Mouse (Mus musculus) CH12.LX (cell line): ENCODE data around the gene Pcbp2. TPM values are rescaled to one million over a fixed set of nuclear protein-coding genes. Genes with fewer than 3 reads are reported as not detected.

Source experiments
- DNase-seq: peaks from one replicate; pipeline ENCODE4 v3.0.0-alpha.2; 2013; ENCODE audit errors: extremely low read depth
- H3K27ac ChIP-seq: 2 replicates; pipeline ENCODE4 v1.5.1; 2012; ENCODE audit warnings: low read depth, mild to moderate bottlenecking, control low read depth, moderate library complexity; ENCODE audit not compliant: insufficient read depth
- H3K27me3 ChIP-seq: replicated peaks from 2 replicates; pipeline ENCODE3; 2012; ENCODE audit warnings: inconsistent platforms
- H3K36me3 ChIP-seq, 2 experiments: replicated peaks in 1 of 2; 2 replicates each; pipeline versions ENCODE3 to v1.6.1; 2012; ENCODE audit warnings: inconsistent platforms in 1 of 2, low read length in 1 of 2, mild to moderate bottlenecking in 1 of 2, mixed read lengths in 1 of 2, moderate library complexity in 1 of 2; ENCODE audit not compliant: control insufficient read depth in 1 of 2, insufficient read depth in 1 of 2
- H3K4me1 ChIP-seq, 2 experiments: 2 replicates each; pipeline ENCODE4 v1.6.1; 2012; ENCODE audit warnings: inconsistent platforms in 1 of 2, moderate library complexity in 1 of 2; ENCODE audit not compliant: insufficient read depth in 2 of 2, control insufficient read depth in 1 of 2
- H3K4me2 ChIP-seq: 2 replicates; pipeline ENCODE4 v1.6.1; 2012; ENCODE audit warnings: low read depth, mild to moderate bottlenecking, control low read depth; ENCODE audit not compliant: poor library complexity, insufficient read depth, severe bottlenecking
- H3K4me3 ChIP-seq, 3 experiments: fragments of 150-350 bp in 1 of 3; sonication (generic) in 1 of 3; replicated peaks in 1 of 3; 2 replicates each; pipeline versions ENCODE3 to v1.5.1; 2011 to 2012; ENCODE audit warnings: low read depth in 2 of 3, low read length in 2 of 3, mild to moderate bottlenecking in 2 of 3, moderate library complexity in 2 of 3, control low read depth in 1 of 3, improper control_type of control experiment in 1 of 3, inconsistent platforms in 1 of 3, mixed read lengths in 1 of 3; ENCODE audit not compliant: poor library complexity in 1 of 3
- H3K79me2 ChIP-seq: replicated peaks from 2 replicates; pipeline ENCODE4 v1.6.1; 2012; ENCODE audit warnings: mild to moderate bottlenecking, moderate library complexity; ENCODE audit not compliant: control insufficient read depth, poor library complexity, insufficient read depth, severe bottlenecking; ENCODE audit errors: extremely low read depth
- H3K9ac ChIP-seq: 2 replicates; pipeline ENCODE4 v1.6.1; 2012; ENCODE audit warnings: low read depth, mild to moderate bottlenecking, control low read depth, moderate library complexity; ENCODE audit not compliant: insufficient read depth
- H3K9me3 ChIP-seq: replicated peaks from 2 replicates; pipeline ENCODE3; 2012; ENCODE audit warnings: low read length, inconsistent platforms, mixed read lengths
- BHLHE40 ChIP-seq: IDR thresholded peaks from 2 replicates; pipeline ENCODE4 v1.6.1; 2011; ENCODE audit warnings: mild to moderate bottlenecking, low read depth, low read length, improper control_type of control experiment
- CHD2 ChIP-seq: IDR thresholded peaks from 2 replicates; pipeline ENCODE4 v1.6.1; 2011; ENCODE audit warnings: low read length, improper control_type of control experiment
- CTCF ChIP-seq, 2 experiments: IDR thresholded peaks in 1 of 2; conservative IDR thresholded peaks in 1 of 2; 2 replicates each; pipeline ENCODE4 v1.5.1; 2011 to 2012; ENCODE audit warnings: low read depth in 2 of 2, low read length in 2 of 2, improper control_type of control experiment in 1 of 2, inconsistent platforms in 1 of 2, mild to moderate bottlenecking in 1 of 2, moderate library complexity in 1 of 2
- E2F4 ChIP-seq: IDR thresholded peaks from 2 replicates; pipeline ENCODE4 v1.6.1; 2011; ENCODE audit warnings: low read depth, low read length, improper control_type of control experiment; ENCODE audit not compliant: insufficient replicate concordance
- EP300 ChIP-seq: IDR thresholded peaks from 2 replicates; pipeline ENCODE4 v1.6.1; 2011; ENCODE audit warnings: low read length, improper control_type of control experiment
- IRF4 ChIP-seq: IDR thresholded peaks from 2 replicates; pipeline ENCODE4 v1.6.1; 2014; ENCODE audit warnings: low read depth, mild to moderate bottlenecking, inconsistent platforms, low read length, improper control_type of control experiment
- JUND ChIP-seq: conservative IDR thresholded peaks from 2 replicates; pipeline ENCODE4 v1.6.1; 2011; ENCODE audit warnings: low read depth, low read length, improper control_type of control experiment
- MAZ ChIP-seq: IDR thresholded peaks from 2 replicates; pipeline ENCODE4 v1.6.1; 2012; ENCODE audit warnings: low read depth, mild to moderate bottlenecking, inconsistent platforms, low read length, improper control_type of control experiment, moderate library complexity
- MEF2A ChIP-seq: IDR thresholded peaks from 2 replicates; pipeline ENCODE4 v1.6.1; 2014; ENCODE audit warnings: low read depth, mild to moderate bottlenecking, inconsistent platforms, low read length, improper control_type of control experiment, borderline replicate concordance
- MXI1 ChIP-seq: IDR thresholded peaks from 2 replicates; pipeline ENCODE4 v1.6.1; 2011; ENCODE audit warnings: mild to moderate bottlenecking, low read depth, low read length, improper control_type of control experiment
- MYC ChIP-seq: IDR thresholded peaks from 2 replicates; pipeline ENCODE4 v1.6.1; 2011; ENCODE audit warnings: low read depth, mild to moderate bottlenecking, improper control_type of control experiment, low read length
- NELFE ChIP-seq: IDR thresholded peaks from 2 replicates; pipeline ENCODE4 v1.6.1; 2011; ENCODE audit warnings: low read depth, low read length, improper control_type of control experiment
- POLR2AphosphoS2 ChIP-seq: IDR thresholded peaks from 2 replicates; pipeline ENCODE4 v1.6.1; 2011; ENCODE audit warnings: low read depth, low read length, improper control_type of control experiment
- RAD21 ChIP-seq: IDR thresholded peaks from 2 replicates; pipeline ENCODE4 v1.6.1; 2011; ENCODE audit warnings: low read depth, mild to moderate bottlenecking, low read length, improper control_type of control experiment, moderate library complexity
- SIN3A ChIP-seq: IDR thresholded peaks from 2 replicates; pipeline ENCODE4 v1.6.1; 2012; ENCODE audit warnings: low read length, improper control_type of control experiment, inconsistent platforms
- TBP ChIP-seq: conservative IDR thresholded peaks from 2 replicates; pipeline ENCODE4 v1.6.1; 2011; ENCODE audit warnings: low read depth, low read length, improper control_type of control experiment
- USF2 ChIP-seq: conservative IDR thresholded peaks from 2 replicates; pipeline ENCODE4 v1.6.1; 2011; ENCODE audit warnings: low read depth, low read length, improper control_type of control experiment
- ZC3H11A ChIP-seq: IDR thresholded peaks from 2 replicates; pipeline ENCODE4 v1.6.1; 2012; ENCODE audit warnings: low read depth, mild to moderate bottlenecking, inconsistent platforms, low read length, improper control_type of control experiment
- ZMIZ1 ChIP-seq: IDR thresholded peaks from 2 replicates; pipeline ENCODE4 v1.6.1; 2012; ENCODE audit warnings: low read depth, mild to moderate bottlenecking, inconsistent platforms, low read length, improper control_type of control experiment
- ZNF384 ChIP-seq: IDR thresholded peaks from 2 replicates; pipeline ENCODE4 v1.6.1; 2012; ENCODE audit warnings: low read depth, low read length, improper control_type of control experiment, inconsistent platforms
- dilution Hi-C: fragments of 300-500 bp; cut with MboI; formaldehyde crosslinking; loops from 2 replicates; pipeline ENCODE4 v1.14.3; 2020; ENCODE audit warnings: low sequenced_read_pairs; ENCODE audit not compliant: extremely low pct_unique_long_range_greater_than_20kb, extremely low pct_ligation_motif_present
- in situ Hi-C: fragments of 300-500 bp; cut with MboI; formaldehyde crosslinking; loops from 3 replicates; pipeline ENCODE4 v1.14.3; 2019; ENCODE audit warnings: low sequenced_read_pairs, low pct_ligation_motif_present, low pct_unique_long_range_greater_than_20kb, mixed read lengths
- polyA plus RNA-seq: library from polyadenylated mRNA; unstranded; fragments of >175 nt; gene quantifications from 2 replicates; pipeline ENCODE4 v1.2.1, GENCODE M21; 2012; ENCODE audit warnings: low read depth; ENCODE audit not compliant: insufficient read length
- total RNA-seq, 2 experiments: library from RNA; depleted of rRNA; stranded (reverse); fragments of 300-350 nt in 1 of 2; fragments of >200 nt in 1 of 2; gene quantifications; 2 replicates each; pipeline ENCODE4 v1.2.3; 2012 to 2014

Pcbp2 gene
- total and polyA plus RNA-seq, 3 experiments, result 281 to 1,545 (median 379) TPM

- Histone ChIP-seq H3K4me3 (no peak overlapping the region), H3K27me3 (no peaks in the 10 kb centered on the region), H3K36me3 (peaks cover 43 to 65% of the 10 kb centered on the region in 2 experiments), H3K4me1 (no peaks in the 10 kb centered on the region), H3K79me2 (no peaks in the 10 kb centered on the region), H3K9ac (no peak overlapping the region), H3K9me3 (no peaks in the 10 kb centered on the region), H3K27ac (no peak overlapping the region), H3K4me2 (no peak overlapping the region)
- DNase-seq, result no peak
- in situ Hi-C loops (loop anchor here (10.0 kb wide), 1 partner anchor 117 kb away; no protein-coding TSS in a partner anchor), dilution Hi-C loops (no loop called here)
- TF ChIP-seq IRF4, result no peak
- no peak for TF ChIP-seq ZC3H11A
- no peak for TF ChIP-seq RAD21
- no peak for TF ChIP-seq E2F4
- TF ChIP-seq NELFE, result no peak
- no peak for TF ChIP-seq POLR2AphosphoS2
- no peak for TF ChIP-seq ZNF384
- TF ChIP-seq EP300, result no peak
- no peak for TF ChIP-seq SIN3A
- TF ChIP-seq MEF2A, result no peak
- no peak for TF ChIP-seq TBP
- no peak for TF ChIP-seq CTCF (conservative IDR thresholded peaks at IDR 0.05 in 1 of 2, IDR thresholded peaks at IDR 0.05 in 1 of 2; ENCODE audit: low read depth in 2 of 2, low read length in 2 of 2)
- TF ChIP-seq MXI1, result no peak
- TF ChIP-seq MYC, result no peak
- no peak for TF ChIP-seq CHD2
- no peak for TF ChIP-seq MAZ
- no peak for TF ChIP-seq BHLHE40
- no peak for TF ChIP-seq ZMIZ1
- TF ChIP-seq JUND, result no peak
- no peak for TF ChIP-seq USF2
Measured at GRCm38 (mm10) chr15:102547478-102547877, 77.1 kb downstream of the Pcbp2 start.

Other genes with a start within 250 kb of the Pcbp2 start
- 10.1 and 17.7 TPM in 2 replicates for gene Itgb7, start 238.6 kb upstream of the Pcbp2 start, total RNA-seq (2012; rRNA removed)
- gene Itgb7, start 238.6 kb upstream of the Pcbp2 start, total RNA-seq (2014; rRNA removed), result 1.8 and 3.7 TPM in 2 replicates
- 2.8 and 4.2 TPM in 2 replicates for gene Itgb7, start 238.6 kb upstream of the Pcbp2 start, polyA plus RNA-seq
- gene Rarg, start 213.0 kb upstream of the Pcbp2 start, total RNA-seq (2012; rRNA removed), result 0.64 and 0.76 TPM in 2 replicates
- 0.17 and 0.32 TPM in 2 replicates for gene Rarg, start 213.0 kb upstream of the Pcbp2 start, total RNA-seq (2014; rRNA removed)
- 0.63 and 0.76 TPM in 2 replicates for gene Rarg, start 213.0 kb upstream of the Pcbp2 start, polyA plus RNA-seq
- not detected in 2 replicates for gene Gm9918, start 200.0 kb upstream of the Pcbp2 start, total RNA-seq (2012; rRNA removed)
- not detected in 2 replicates for gene Gm9918, start 200.0 kb upstream of the Pcbp2 start, total RNA-seq (2014; rRNA removed)
- not detected in 2 replicates for gene Gm9918, start 200.0 kb upstream of the Pcbp2 start, polyA plus RNA-seq
- gene Mfsd5, start 191.1 kb upstream of the Pcbp2 start, total RNA-seq (2012; rRNA removed), result 31.1 and 37.1 TPM in 2 replicates
- 43.7 and 51.8 TPM in 2 replicates for gene Mfsd5, start 191.1 kb upstream of the Pcbp2 start, total RNA-seq (2014; rRNA removed)
- gene Mfsd5, start 191.1 kb upstream of the Pcbp2 start, polyA plus RNA-seq, result 76.2 and 90.6 TPM in 2 replicates
- gene Espl1, start 174.3 kb upstream of the Pcbp2 start, total RNA-seq (2012; rRNA removed), result 51.0 and 64.6 TPM in 2 replicates
- gene Espl1, start 174.3 kb upstream of the Pcbp2 start, total RNA-seq (2014; rRNA removed), result 41.0 and 41.3 TPM in 2 replicates
- gene Espl1, start 174.3 kb upstream of the Pcbp2 start, polyA plus RNA-seq, result 80.7 and 110 TPM in 2 replicates
- gene Pfdn5, start 144.4 kb upstream of the Pcbp2 start, total RNA-seq (2012; rRNA removed), result 265 and 269 TPM in 2 replicates
- gene Pfdn5, start 144.4 kb upstream of the Pcbp2 start, total RNA-seq (2014; rRNA removed), result 296 and 371 TPM in 2 replicates
- 356 and 502 TPM in 2 replicates for gene Pfdn5, start 144.4 kb upstream of the Pcbp2 start, polyA plus RNA-seq
- 105 and 126 TPM in 2 replicates for gene Myg1, start 138.8 kb upstream of the Pcbp2 start, total RNA-seq (2012; rRNA removed)
- gene Myg1, start 138.8 kb upstream of the Pcbp2 start, total RNA-seq (2014; rRNA removed), result 121 and 133 TPM in 2 replicates
- gene Myg1, start 138.8 kb upstream of the Pcbp2 start, polyA plus RNA-seq, result 132 and 166 TPM in 2 replicates
- 95.5 and 98.3 TPM in 2 replicates for gene Aaas, start 119.8 kb upstream of the Pcbp2 start, total RNA-seq (2012; rRNA removed)
- 107 and 126 TPM in 2 replicates for gene Aaas, start 119.8 kb upstream of the Pcbp2 start, total RNA-seq (2014; rRNA removed)
- 241 and 266 TPM in 2 replicates for gene Aaas, start 119.8 kb upstream of the Pcbp2 start, polyA plus RNA-seq
- gene Sp7, start 103.4 kb upstream of the Pcbp2 start, total RNA-seq (2012; rRNA removed), result 0.04 TPM in 1 of 2 replicates, not detected in the other
- gene Sp7, start 103.4 kb upstream of the Pcbp2 start, total RNA-seq (2014; rRNA removed), result not detected in 2 replicates
- not detected in 2 replicates for gene Sp7, start 103.4 kb upstream of the Pcbp2 start, polyA plus RNA-seq
- gene Sp1, start 64.4 kb upstream of the Pcbp2 start, total RNA-seq (2012; rRNA removed), result 23.3 and 23.5 TPM in 2 replicates
- gene Sp1, start 64.4 kb upstream of the Pcbp2 start, total RNA-seq (2014; rRNA removed), result 22.3 and 27.1 TPM in 2 replicates
- 25.6 and 31.8 TPM in 2 replicates for gene Sp1, start 64.4 kb upstream of the Pcbp2 start, polyA plus RNA-seq
- not detected in 2 replicates for gene Amhr2, start 25.2 kb upstream of the Pcbp2 start, total RNA-seq (2012; rRNA removed)
- not detected in 2 replicates for gene Amhr2, start 25.2 kb upstream of the Pcbp2 start, total RNA-seq (2014; rRNA removed)
- not detected in 2 replicates for gene Amhr2, start 25.2 kb upstream of the Pcbp2 start, polyA plus RNA-seq
- 34.5 and 36.4 TPM in 2 replicates for gene Prr13, start 11.5 kb upstream of the Pcbp2 start, total RNA-seq (2012; rRNA removed)
- 26.1 and 32.2 TPM in 2 replicates for gene Prr13, start 11.5 kb upstream of the Pcbp2 start, total RNA-seq (2014; rRNA removed)
- gene Prr13, start 11.5 kb upstream of the Pcbp2 start, polyA plus RNA-seq, result 94.8 and 131 TPM in 2 replicates
- gene Gm10337, start 33.2 kb downstream of the Pcbp2 start, total RNA-seq (2012; rRNA removed), result not detected in 2 replicates
- not detected in 2 replicates for gene Gm10337, start 33.2 kb downstream of the Pcbp2 start, total RNA-seq (2014; rRNA removed)
- not detected in 2 replicates for gene Gm10337, start 33.2 kb downstream of the Pcbp2 start, polyA plus RNA-seq
- gene Map3k12, start 46.5 kb downstream of the Pcbp2 start, total RNA-seq (2012; rRNA removed), result 2.8 and 3.0 TPM in 2 replicates
- gene Map3k12, start 46.5 kb downstream of the Pcbp2 start, total RNA-seq (2014; rRNA removed), result 1.4 and 1.5 TPM in 2 replicates
- gene Map3k12, start 46.5 kb downstream of the Pcbp2 start, polyA plus RNA-seq, result 2.3 and 3.0 TPM in 2 replicates
- gene Tarbp2, start 47.7 kb downstream of the Pcbp2 start, total RNA-seq (2012; rRNA removed), result 75.6 and 95.5 TPM in 2 replicates
- 53.1 and 62.2 TPM in 2 replicates for gene Tarbp2, start 47.7 kb downstream of the Pcbp2 start, total RNA-seq (2014; rRNA removed)
- gene Tarbp2, start 47.7 kb downstream of the Pcbp2 start, polyA plus RNA-seq, result 105 and 136 TPM in 2 replicates
- 0.76 and 1.0 TPM in 2 replicates for gene Npff, start 54.4 kb downstream of the Pcbp2 start, total RNA-seq (2012; rRNA removed)
- gene Npff, start 54.4 kb downstream of the Pcbp2 start, total RNA-seq (2014; rRNA removed), result 0.82 and 1.1 TPM in 2 replicates
- 2.1 and 2.7 TPM in 2 replicates for gene Npff, start 54.4 kb downstream of the Pcbp2 start, polyA plus RNA-seq
- not detected in 2 replicates for gene Gm28047, start 154.5 kb downstream of the Pcbp2 start, total RNA-seq (2012; rRNA removed)
- gene Gm28047, start 154.5 kb downstream of the Pcbp2 start, total RNA-seq (2014; rRNA removed), result not detected in 2 replicates
- not detected in 2 replicates for gene Gm28047, start 154.5 kb downstream of the Pcbp2 start, polyA plus RNA-seq
- 8.2 and 8.6 TPM in 2 replicates for gene Atf7, start 154.9 kb downstream of the Pcbp2 start, total RNA-seq (2012; rRNA removed)
- 4.3 and 6.7 TPM in 2 replicates for gene Atf7, start 154.9 kb downstream of the Pcbp2 start, total RNA-seq (2014; rRNA removed)
- gene Atf7, start 154.9 kb downstream of the Pcbp2 start, polyA plus RNA-seq, result 30.7 and 31.9 TPM in 2 replicates
- 571 and 589 TPM in 2 replicates for gene Atp5g2, start 201.8 kb downstream of the Pcbp2 start, total RNA-seq (2012; rRNA removed)
- 281 and 297 TPM in 2 replicates for gene Atp5g2, start 201.8 kb downstream of the Pcbp2 start, total RNA-seq (2014; rRNA removed)
- gene Atp5g2, start 201.8 kb downstream of the Pcbp2 start, polyA plus RNA-seq, result 33.9 and 35.0 TPM in 2 replicates